Mouse (Mus musculus) lung, postnatal 0 days (tissue): Measurements from ENCODE around the gene Nudcd3. TPM values are rescaled to one million over a fixed set of nuclear protein-coding genes. Genes with fewer than 3 reads are reported as not detected.

Source experiments
- ATAC-seq: fragments of 200-750 bp; cut with Nextera tagmentation; 2 replicates; pipeline ENCODE4 v1.8.0; 2017; ENCODE audit warnings: moderate library complexity
- DNase-seq: peaks from one replicate; pipeline ENCODE4 v3.0.0-alpha.2; 2016; ENCODE audit warnings: low spot score
- H3K27ac ChIP-seq: fragments of 300-500 bp; sonication (generic); 2 replicates; pipeline ENCODE4 v1.5.1; 2014; ENCODE audit warnings: antibody characterized with exemption, mild to moderate bottlenecking, low read length, mixed read lengths
- H3K27me3 ChIP-seq: fragments of 300-500 bp; sonication (generic); replicated peaks from 2 replicates; pipeline ENCODE4 v1.6.1; 2014; ENCODE audit warnings: low read length, mixed read lengths; ENCODE audit not compliant: insufficient read depth
- H3K36me3 ChIP-seq: fragments of 300-500 bp; sonication (generic); 2 replicates; pipeline ENCODE4 v1.6.1; 2014; ENCODE audit warnings: low read length, mixed read lengths; ENCODE audit not compliant: insufficient read depth
- H3K4me1 ChIP-seq: fragments of 300-500 bp; sonication (generic); 2 replicates; pipeline ENCODE4 v1.6.1; 2014; ENCODE audit warnings: antibody characterized with exemption, low read depth, low read length, mixed read lengths; ENCODE audit not compliant: insufficient read depth
- H3K4me2 ChIP-seq: fragments of 300-500 bp; sonication (generic); replicated peaks from 2 replicates; pipeline ENCODE4 v1.6.1; 2014; ENCODE audit warnings: low read depth, mild to moderate bottlenecking, low read length, moderate library complexity, mixed read lengths
- H3K4me3 ChIP-seq: fragments of 300-500 bp; sonication (generic); 2 replicates; pipeline ENCODE4 v1.5.1; 2014; ENCODE audit warnings: low read depth, low read length
- H3K9ac ChIP-seq: fragments of 300-500 bp; sonication (generic); replicated peaks from 2 replicates; pipeline ENCODE4 v1.6.1; 2014; ENCODE audit warnings: low read depth, mild to moderate bottlenecking
- H3K9me3 ChIP-seq: fragments of 300-500 bp; sonication (generic); 2 replicates; pipeline ENCODE4 v1.6.1; 2016; ENCODE audit warnings: low read length, mixed read lengths
- CTCF ChIP-seq: IDR thresholded peaks from 2 replicates; pipeline ENCODE4 v1.5.1; 2016; ENCODE audit warnings: antibody characterized with exemption, mild to moderate bottlenecking
- EP300 ChIP-seq: IDR thresholded peaks from 2 replicates; pipeline ENCODE4 v1.6.1; 2016; ENCODE audit warnings: antibody characterized with exemption, mild to moderate bottlenecking, control low read depth
- WGBS: fragments of 180-500 bp; shearing (Covaris S2); extraction: QIAGEN DNeasy Blood & Tissue Kit; methylation state at CpG from one replicate; pipeline ENCODE4 v1.1.7; 2014; 5-methylcytosine and 5-hydroxymethylcytosine counted together
- polyA plus RNA-seq: library from polyadenylated mRNA; unstranded; fragments of >200 nt; fragmentation: Nextera tagmentation; extraction: Ambion mirVana; gene quantifications from 2 replicates; pipeline ENCODE4 v1.2.1, GENCODE M21; 2015

Nudcd3 gene
- polyA plus RNA-seq, 1 experiment from 2014 or later, result 26.8 TPM

GRCm38 (mm10) chr11:6059162-6059561, 141.1 kb downstream of the Nudcd3 start:
- H3K36me3 ChIP-seq, result no peaks in the 10 kb centered on the region
- H3K4me2 ChIP-seq, result no peak overlapping the region
- WGBS, result 88% methylated on average over 10 of the region's 10 CpGs
- no peak overlapping the region for H3K4me3 ChIP-seq
- no peaks in the 10 kb centered on the region for H3K9me3 ChIP-seq
- H3K9ac ChIP-seq, result no peak overlapping the region
- no peak overlapping the region for H3K27ac ChIP-seq
- H3K27me3 ChIP-seq, result peaks cover 10% of the 10 kb centered on the region; the same call in 1 of the 2 replicates
- TF ChIP-seq EP300 (no peak), CTCF (no peak)
- H3K4me1 ChIP-seq, result no peaks in the 10 kb centered on the region
- ATAC-seq (no peak), DNase-seq (no peak)

Other genes starting within 250 kb of the Nudcd3 start
- 40.2 and 40.9 TPM in 2 replicates for gene Ykt6, start 244.7 kb downstream of the Nudcd3 start, polyA plus RNA-seq
- 2.9 TPM in 2 replicates for gene Camk2b, start 134.1 kb downstream of the Nudcd3 start, polyA plus RNA-seq
- gene A730071L15Rik, start 386 bp downstream of the Nudcd3 start, polyA plus RNA-seq, result 0.39 and 0.50 TPM in 2 replicates
- gene Npc1l1, start 29.7 kb upstream of the Nudcd3 start, polyA plus RNA-seq, result not detected in 2 replicates
- gene Ddx56, start 67.4 kb upstream of the Nudcd3 start, polyA plus RNA-seq, result 38.2 and 41.9 TPM in 2 replicates
- gene Tmed4, start 74.5 kb upstream of the Nudcd3 start, polyA plus RNA-seq, result 92.0 and 95.7 TPM in 2 replicates
- gene Ogdh, start 91.2 kb upstream of the Nudcd3 start, polyA plus RNA-seq, result 78.8 and 84.1 TPM in 2 replicates
- 8.6 and 8.7 TPM in 2 replicates for gene Zmiz2, start 188.7 kb upstream of the Nudcd3 start, polyA plus RNA-seq
- gene Ppia, start 215.0 kb upstream of the Nudcd3 start, polyA plus RNA-seq, result 3,011 and 3,180 TPM in 2 replicates
- 259 and 268 TPM in 2 replicates for gene H2afv, start 244.0 kb upstream of the Nudcd3 start, polyA plus RNA-seq